Mouse (Mus musculus): ENCODE results near the gene Rnaseh1. TPM values are rescaled to one million over a fixed set of nuclear protein-coding genes. Genes with fewer than 3 reads are reported as not detected.
A peak's percentile ranks its signal among the peaks of the same experiment; 100 is the strongest.

Gene Rnaseh1
- polyA plus RNA-seq (2012; rRNA removed) = 18.7 and 19.6 TPM in 2 replicates

DNA sequence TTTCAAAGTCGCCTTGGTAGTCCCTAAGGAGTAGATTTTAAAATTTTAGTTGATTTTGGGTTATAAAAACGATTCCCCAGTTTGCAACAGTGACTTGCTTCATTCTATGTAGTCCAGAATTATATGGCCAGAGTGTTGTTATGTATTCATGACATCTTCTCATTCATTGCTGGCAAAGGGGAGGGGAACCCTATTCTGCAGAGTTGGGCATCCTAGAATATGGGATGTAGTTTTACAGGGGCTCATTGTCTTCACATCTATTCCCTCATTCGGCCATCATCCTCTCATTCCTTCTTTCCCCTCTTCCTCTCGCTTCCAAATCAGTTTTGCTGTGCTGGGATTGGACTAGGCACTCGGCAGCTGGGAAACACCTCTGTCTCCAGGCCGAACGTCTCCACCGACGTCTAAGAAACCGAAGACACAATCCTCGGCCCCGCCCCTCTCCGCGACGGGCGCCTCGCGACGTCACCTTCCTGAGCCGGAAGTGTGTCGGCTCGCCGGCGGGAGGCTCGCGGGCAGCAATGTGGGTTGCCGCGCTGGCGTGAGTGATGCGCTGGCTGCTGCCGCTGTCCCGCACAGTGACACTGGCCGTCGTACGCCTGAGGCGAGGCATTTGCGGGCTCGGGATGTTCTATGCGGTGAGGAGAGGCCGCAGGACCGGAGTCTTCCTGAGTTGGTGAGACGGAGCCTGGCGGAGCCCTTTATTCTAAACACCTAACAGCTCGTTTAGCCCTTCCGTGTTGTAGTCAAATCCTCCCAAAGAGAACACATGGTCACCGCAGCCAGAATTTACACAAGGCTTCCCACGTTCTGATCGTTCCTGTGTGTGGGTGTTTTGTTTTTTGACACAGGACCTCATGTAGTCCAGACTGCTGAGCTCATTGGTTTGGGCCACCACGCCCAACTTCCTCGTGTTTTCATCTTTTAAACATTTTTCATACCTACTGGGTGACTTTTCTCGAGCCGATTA lies at the start of gene Rnaseh1:
TSS of gene Rnaseh1 (plus strand) at position 462 of the 970 bp plus-strand sequence.
- TF ChIP-seq POLR2A (IDR thresholded peaks at IDR 0.05; ENCODE audit: extremely low read depth, insufficient read depth, low read length) = peak; percentile 89; the same call in 1 of the 2 replicates
- TF ChIP-seq CTCF (IDR thresholded peaks at IDR 0.05; ENCODE audit: extremely low read depth, insufficient read depth, low read length) = no peak
- Histone ChIP-seq H3K4me3 (ENCODE audit: insufficient read depth, low read length) (peak within 1 kb of the TSS; percentile 74), H3K27ac (ENCODE audit: insufficient read depth, low read length) (0 out of 2 replicates have a peak within 1 kb of the TSS, but pooled peaks have one; percentile 45), H3K4me1 (ENCODE audit: control insufficient read depth, insufficient read depth, low read length) (peaks cover 4% of the 10 kb centered on the region; the same call in 1 of the 2 replicates)

DNA sequence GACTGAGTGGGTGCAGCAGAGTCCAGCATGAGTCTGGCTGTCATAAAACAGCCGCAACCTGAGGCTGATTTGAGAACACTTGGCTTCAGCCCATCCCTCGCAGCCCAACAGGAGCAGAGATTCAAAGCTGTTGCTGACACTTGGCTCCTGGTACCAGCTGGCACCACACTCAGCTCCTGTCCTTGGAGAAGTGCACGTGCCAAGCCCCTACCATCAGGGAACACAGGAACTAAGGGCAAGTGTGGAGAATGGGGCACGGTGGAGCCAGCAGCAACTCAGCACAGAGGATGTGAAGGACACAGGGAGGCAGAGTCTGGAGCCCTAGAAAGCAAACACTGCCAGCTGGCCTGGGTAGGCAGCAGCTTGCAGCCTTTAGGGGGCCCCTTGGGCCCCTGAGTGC lies 47.1 kb upstream of the Rnaseh1 start:
- Histone ChIP-seq H3K4me1 (ENCODE audit: control insufficient read depth, insufficient read depth, low read length) (no peaks in the 10 kb centered on the region), H3K4me3 (ENCODE audit: insufficient read depth, low read length) (no peak overlapping the region), H3K27ac (ENCODE audit: insufficient read depth, low read length) (no peak overlapping the region)
- TF ChIP-seq CTCF (IDR thresholded peaks at IDR 0.05; ENCODE audit: extremely low read depth, insufficient read depth, low read length) (no peak), POLR2A (IDR thresholded peaks at IDR 0.05; ENCODE audit: extremely low read depth, insufficient read depth, low read length) (no peak)

DNA sequence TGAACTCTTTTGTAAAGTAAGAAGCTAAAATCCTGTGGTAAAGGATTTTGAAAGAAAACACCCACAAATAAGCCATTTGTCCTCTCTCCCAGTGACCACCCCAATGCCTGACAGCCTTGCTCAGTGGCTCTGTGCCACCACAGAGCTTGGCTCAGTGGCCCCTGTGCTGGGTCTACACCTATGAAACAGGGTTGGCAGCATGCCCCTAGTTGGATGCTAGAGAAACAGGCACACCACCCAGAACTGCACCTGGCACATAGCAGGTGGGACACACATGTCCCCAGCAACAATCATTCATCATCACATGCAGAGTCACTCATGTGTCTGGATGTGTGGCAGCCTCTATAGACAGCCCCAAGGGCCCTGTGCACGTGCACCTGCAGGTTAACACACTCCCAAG lies 45.9 kb upstream of the Rnaseh1 start:
- Histone ChIP-seq H3K4me3 (ENCODE audit: insufficient read depth, low read length) (no peak overlapping the region), H3K4me1 (ENCODE audit: control insufficient read depth, insufficient read depth, low read length) (0 out of 2 replicates have a peak, but pooled peaks cover 2% of the 10 kb centered on the region), H3K27ac (ENCODE audit: insufficient read depth, low read length) (no peak overlapping the region)
- no peak for TF ChIP-seq CTCF (IDR thresholded peaks at IDR 0.05; ENCODE audit: extremely low read depth, insufficient read depth, low read length)
- no peak for TF ChIP-seq POLR2A (IDR thresholded peaks at IDR 0.05; ENCODE audit: extremely low read depth, insufficient read depth, low read length)

DNA sequence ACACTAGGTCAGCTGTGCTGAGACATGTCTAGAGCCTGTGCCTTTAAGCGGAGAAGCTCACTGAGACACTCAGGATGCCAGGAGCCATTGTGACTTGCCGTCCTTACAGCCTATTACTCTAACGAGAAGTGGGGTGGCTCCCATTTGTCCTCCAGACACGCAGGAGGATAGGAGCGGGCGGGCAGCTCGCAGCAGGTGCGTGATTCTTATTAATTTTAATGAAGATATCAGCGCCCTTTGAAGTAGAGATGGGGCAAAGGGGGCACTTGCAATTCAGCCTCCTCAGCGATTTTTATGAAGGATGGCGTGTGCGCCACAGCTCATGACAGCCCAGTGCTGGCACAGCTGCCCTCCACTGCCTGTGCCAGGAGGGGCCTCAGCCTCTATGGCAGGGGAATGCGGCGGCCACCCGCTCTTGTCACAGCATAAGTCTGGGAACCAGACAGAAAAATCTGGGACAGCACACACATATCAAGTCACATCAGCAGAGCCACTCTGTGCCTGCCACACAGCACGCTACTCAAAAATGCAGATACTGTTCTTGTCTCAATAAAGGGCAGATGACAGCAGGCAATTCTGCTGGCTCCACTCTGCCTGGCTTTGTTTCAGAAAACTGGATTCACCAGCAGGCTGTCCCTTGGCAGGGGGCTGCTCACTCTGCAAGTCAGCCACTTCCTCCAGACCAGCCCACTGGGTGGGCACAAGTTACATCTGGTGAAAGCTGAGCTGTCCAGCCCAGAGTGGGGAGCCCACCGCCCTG lies 41.7 kb upstream of the Rnaseh1 start:
- Histone ChIP-seq H3K27ac (ENCODE audit: insufficient read depth, low read length) (peak overlapping the region; percentile 52; the same call in 1 of the 2 replicates), H3K4me3 (ENCODE audit: insufficient read depth, low read length) (peak overlapping the region; percentile 19), H3K4me1 (ENCODE audit: control insufficient read depth, insufficient read depth, low read length) (0 out of 2 replicates have a peak, but pooled peaks cover 2% of the 10 kb centered on the region)
- TF ChIP-seq POLR2A (IDR thresholded peaks at IDR 0.05; ENCODE audit: extremely low read depth, insufficient read depth, low read length) (peak; percentile 44; the same call in 1 of the 2 replicates), CTCF (IDR thresholded peaks at IDR 0.05; ENCODE audit: extremely low read depth, insufficient read depth, low read length) (no peak)

DNA sequence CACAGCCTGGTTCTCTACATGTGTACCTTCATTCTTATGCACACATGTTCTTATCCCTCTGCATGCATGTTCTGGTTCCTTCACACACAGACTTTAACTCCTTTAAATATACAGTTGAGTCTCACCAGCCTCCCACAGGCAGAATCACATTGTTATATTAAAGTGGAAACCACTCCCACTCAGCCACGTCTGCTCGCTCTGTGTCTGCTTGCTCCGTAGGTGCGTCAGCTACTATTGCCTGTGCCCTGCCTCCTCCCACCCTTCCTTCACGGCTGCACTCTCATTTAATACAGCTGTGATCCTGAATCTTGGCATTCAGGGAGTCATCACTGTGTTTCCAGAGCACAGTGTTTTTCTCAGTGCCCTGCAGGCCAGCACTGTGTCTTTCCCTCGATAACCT lies 37.0 kb upstream of the Rnaseh1 start:
- no peak for TF ChIP-seq CTCF (IDR thresholded peaks at IDR 0.05; ENCODE audit: extremely low read depth, insufficient read depth, low read length)
- TF ChIP-seq POLR2A (IDR thresholded peaks at IDR 0.05; ENCODE audit: extremely low read depth, insufficient read depth, low read length) = no peak

DNA sequence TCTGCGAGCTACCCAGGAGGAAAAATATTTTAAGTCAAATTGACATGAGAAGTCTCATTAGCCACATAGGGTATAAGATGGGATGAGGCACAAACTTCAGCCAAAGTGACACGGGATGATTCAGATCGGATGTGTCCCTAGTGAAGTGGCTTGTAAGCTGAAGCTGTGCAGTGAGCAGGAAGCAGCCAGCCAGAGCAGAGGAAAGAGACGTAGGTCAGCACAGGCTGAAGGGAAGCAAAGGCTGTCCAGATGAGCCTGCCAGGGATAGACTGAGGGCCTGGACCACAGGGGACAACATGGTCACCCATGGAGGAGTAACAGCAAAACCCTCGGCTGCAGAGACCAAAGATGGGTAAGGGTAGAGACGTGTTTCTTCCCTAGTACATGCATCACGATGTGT lies 35.0 kb upstream of the Rnaseh1 start:
- Histone ChIP-seq H3K4me1 (ENCODE audit: control insufficient read depth, insufficient read depth, low read length) (no peaks in the 10 kb centered on the region), H3K27ac (ENCODE audit: insufficient read depth, low read length) (no peak overlapping the region), H3K4me3 (ENCODE audit: insufficient read depth, low read length) (no peak overlapping the region)
- TF ChIP-seq POLR2A (IDR thresholded peaks at IDR 0.05; ENCODE audit: extremely low read depth, insufficient read depth, low read length) (no peak), CTCF (IDR thresholded peaks at IDR 0.05; ENCODE audit: extremely low read depth, insufficient read depth, low read length) (no peak)

More for the DNA sequence above, 37.0 kb upstream of the Rnaseh1 start:
- Histone ChIP-seq H3K4me1 (ENCODE audit: control insufficient read depth, insufficient read depth, low read length) (0 out of 2 replicates have a peak, but pooled peaks cover 2% of the 10 kb centered on the region), H3K4me3 (ENCODE audit: insufficient read depth, low read length) (no peak overlapping the region), H3K27ac (ENCODE audit: insufficient read depth, low read length) (no peak overlapping the region)

DNA sequence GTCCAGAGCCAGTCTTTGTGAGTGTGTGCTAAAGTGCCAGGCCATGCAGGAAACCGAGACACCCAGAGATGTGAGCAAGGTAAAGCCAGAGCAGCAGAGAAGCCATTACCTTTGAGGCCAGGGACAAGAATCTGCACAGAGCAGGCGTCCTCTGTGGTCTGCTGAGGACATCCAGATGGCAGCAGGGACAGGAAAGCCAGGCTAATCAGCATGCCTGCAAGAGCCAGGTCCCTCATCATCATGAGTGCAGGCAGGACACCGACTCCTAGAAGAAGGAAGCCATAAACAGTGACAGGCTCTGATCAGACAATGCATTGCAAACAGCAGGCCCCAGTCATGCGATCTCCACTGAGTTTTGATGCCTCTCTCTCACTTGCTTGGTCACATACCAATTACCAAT lies 32.1 kb upstream of the Rnaseh1 start:
- H3K27ac ChIP-seq (ENCODE audit: insufficient read depth, low read length) = no peak overlapping the region
- TF ChIP-seq CTCF (IDR thresholded peaks at IDR 0.05; ENCODE audit: extremely low read depth, insufficient read depth, low read length) = no peak
- TF ChIP-seq POLR2A (IDR thresholded peaks at IDR 0.05; ENCODE audit: extremely low read depth, insufficient read depth, low read length) = no peak
- H3K4me3 ChIP-seq (ENCODE audit: insufficient read depth, low read length) = no peak overlapping the region
- H3K4me1 ChIP-seq (ENCODE audit: control insufficient read depth, insufficient read depth, low read length) = no peaks in the 10 kb centered on the region

DNA sequence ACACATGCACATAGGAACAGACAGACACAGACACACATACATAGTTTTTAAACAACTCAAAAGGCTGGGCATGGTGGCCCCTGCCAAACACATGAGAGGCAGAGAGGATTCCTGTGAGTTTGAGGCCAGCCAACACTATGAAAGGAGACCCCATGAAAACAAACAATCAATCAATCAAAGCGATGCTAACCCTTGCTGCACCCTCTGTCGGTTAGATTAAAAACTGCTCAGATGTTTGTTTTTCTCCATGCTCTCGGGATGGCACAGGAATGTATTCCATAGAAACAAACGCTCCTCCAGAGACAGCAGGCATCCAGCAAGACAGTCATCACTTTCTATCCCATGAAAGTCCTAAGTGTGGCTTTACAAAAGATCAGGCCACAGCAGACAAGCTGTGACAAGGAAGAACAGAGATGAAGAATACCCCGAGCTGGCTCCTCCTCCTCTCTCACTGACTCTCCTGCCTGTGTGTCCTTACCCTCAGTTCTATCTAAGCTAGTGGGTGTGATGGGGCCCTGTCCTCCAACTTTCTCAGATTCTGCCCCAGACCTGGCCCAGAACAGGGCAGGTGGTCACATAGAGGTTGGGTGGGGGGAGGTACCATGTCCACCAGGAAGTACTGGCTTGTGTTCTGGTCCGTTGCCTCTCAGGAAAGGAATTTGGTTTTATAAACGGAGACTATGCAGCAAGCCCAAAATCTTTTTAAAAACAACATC lies 27.8 kb upstream of the Rnaseh1 start:
- no peak overlapping the region for H3K27ac ChIP-seq (ENCODE audit: insufficient read depth, low read length)
- no peaks in the 10 kb centered on the region for H3K4me1 ChIP-seq (ENCODE audit: control insufficient read depth, insufficient read depth, low read length)
- H3K4me3 ChIP-seq (ENCODE audit: insufficient read depth, low read length) = no peak overlapping the region
- TF ChIP-seq POLR2A (IDR thresholded peaks at IDR 0.05; ENCODE audit: extremely low read depth, insufficient read depth, low read length) (no peak), CTCF (IDR thresholded peaks at IDR 0.05; ENCODE audit: extremely low read depth, insufficient read depth, low read length) (no peak)

DNA sequence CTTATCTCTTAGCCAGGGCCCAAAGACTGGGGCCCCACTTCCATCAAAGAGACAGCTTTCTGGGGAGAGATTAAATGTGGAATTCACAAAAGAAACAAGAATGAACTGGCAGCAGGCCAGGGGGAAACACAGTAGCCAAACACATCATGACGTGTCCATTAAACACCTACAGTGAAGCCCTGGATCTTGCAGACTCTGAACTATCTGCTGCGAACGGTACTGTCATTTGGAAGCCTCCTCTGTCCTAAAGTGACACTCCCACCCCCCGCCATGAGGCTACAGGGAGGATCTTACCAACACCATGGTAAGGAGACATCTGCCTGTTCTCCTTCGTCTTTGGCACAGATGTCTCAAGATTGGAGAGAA lies 27.3 kb upstream of the Rnaseh1 start:
- Histone ChIP-seq H3K4me3 (ENCODE audit: insufficient read depth, low read length) (no peak overlapping the region), H3K4me1 (ENCODE audit: control insufficient read depth, insufficient read depth, low read length) (no peaks in the 10 kb centered on the region), H3K27ac (ENCODE audit: insufficient read depth, low read length) (no peak overlapping the region)
- TF ChIP-seq CTCF (IDR thresholded peaks at IDR 0.05; ENCODE audit: extremely low read depth, insufficient read depth, low read length) (no peak), POLR2A (IDR thresholded peaks at IDR 0.05; ENCODE audit: extremely low read depth, insufficient read depth, low read length) (no peak)

Measured in cortical plate, adult 2 months (tissue).